Mouse (Mus musculus) small intestine, adult 2 months (tissue): Measurements from ENCODE around the gene Ankrd13d. TPM values are rescaled to one million over a fixed set of nuclear protein-coding genes. Genes with fewer than 3 reads are reported as not detected.

Experiments
- H3K27ac ChIP-seq: fragments of 200-500 bp; 2 replicates; pipeline ENCODE4 v1.5.1; 2012; ENCODE audit warnings: low read depth, low read length, control low read depth, inconsistent platforms; ENCODE audit not compliant: insufficient read depth
- H3K27me3 ChIP-seq: fragments of 200-500 bp; 2 replicates; pipeline ENCODE4 v1.6.1; 2012; ENCODE audit warnings: mild to moderate bottlenecking, moderate library complexity, low read length, inconsistent platforms; ENCODE audit not compliant: control insufficient read depth, insufficient read depth
- H3K36me3 ChIP-seq: fragments of 200-500 bp; 2 replicates; pipeline ENCODE4 v1.6.1; 2012; ENCODE audit warnings: mild to moderate bottlenecking, low read length, control low read depth, inconsistent platforms; ENCODE audit not compliant: control insufficient read depth, insufficient read depth
- H3K4me1 ChIP-seq: fragments of 200-500 bp; 2 replicates; pipeline ENCODE4 v1.6.1; 2012; ENCODE audit warnings: low read length, inconsistent platforms, mixed read lengths; ENCODE audit not compliant: control insufficient read depth, insufficient read depth, insufficient read length
- H3K4me3 ChIP-seq: fragments of 200-500 bp; 2 replicates; pipeline ENCODE4 v1.5.1; 2012; ENCODE audit warnings: low read depth, mild to moderate bottlenecking, control low read depth, inconsistent platforms, low read length, moderate library complexity
- CTCF ChIP-seq: fragments of 200-500 bp; IDR thresholded peaks from 2 replicates; pipeline ENCODE4 v1.5.1; 2012; ENCODE audit warnings: low read depth, mild to moderate bottlenecking, control low read depth, inconsistent platforms, low read length, moderate library complexity, mixed read lengths; ENCODE audit not compliant: insufficient replicate concordance, insufficient read length; ENCODE audit errors: extremely low read depth
- POLR2A ChIP-seq: fragments of 200-500 bp; IDR thresholded peaks from 2 replicates; pipeline ENCODE4 v1.6.1; 2012; ENCODE audit warnings: low read depth, mild to moderate bottlenecking, control low read depth, inconsistent platforms, low read length, moderate library complexity
- WGBS: fragments of 180-500 bp; shearing (Covaris S2); methylation state at CpG from one replicate; pipeline ENCODE4 v1.1.7; 2018; 5-methylcytosine and 5-hydroxymethylcytosine counted together
- polyA plus RNA-seq: library from polyadenylated mRNA; depleted of rRNA; stranded (reverse); fragments of >200 nt; gene quantifications from 2 replicates; pipeline ENCODE4 v1.2.3, GENCODE M21; 2012

The Ankrd13d gene
- polyA plus RNA-seq, 1 experiment: 1.1 TPM

- 68% methylated on average over 11 of the region's 11 CpGs for WGBS
- Histone ChIP-seq H3K36me3 (no peaks in the 10 kb centered on the region), H3K27ac (peak overlapping the region; percentile 89), H3K27me3 (no peaks in the 10 kb centered on the region), H3K4me1 (peaks cover 53% of the 10 kb centered on the region), H3K4me3 (no peak overlapping the region)
- TF ChIP-seq POLR2A (no peak), CTCF (no peak)
Observed at GRCm38 (mm10) chr19:4300852-4301734, 18.2 kb upstream of the Ankrd13d start.

- Histone ChIP-seq H3K27ac (peak overlapping the region; percentile 89), H3K27me3 (no peaks in the 10 kb centered on the region), H3K4me1 (peaks cover 53% of the 10 kb centered on the region), H3K36me3 (no peaks in the 10 kb centered on the region), H3K4me3 (no peak overlapping the region)
- TF ChIP-seq POLR2A: no peak
- no peak for TF ChIP-seq CTCF
- 23% methylated on average over 7 of the region's 7 CpGs for WGBS
Observed at GRCm38 (mm10) chr19:4300271-4300704, 17.4 kb upstream of the Ankrd13d start.

GRCm38 (mm10) chr19:4299574-4300270 lies 16.8 kb upstream of the Ankrd13d start:
- no peaks in the 10 kb centered on the region for H3K27me3 ChIP-seq
- peak overlapping the region; percentile 89 for H3K27ac ChIP-seq
- H3K4me3 ChIP-seq: no peak overlapping the region
- no peak for TF ChIP-seq POLR2A
- TF ChIP-seq CTCF: no peak
- no peaks in the 10 kb centered on the region; the same call in 1 of the 2 replicates for H3K36me3 ChIP-seq
- 69% methylated on average over 6 of the region's 6 CpGs for WGBS
- peaks cover 54% of the 10 kb centered on the region for H3K4me1 ChIP-seq

GRCm38 (mm10) chr19:4299126-4299525 lies 16.2 kb upstream of the Ankrd13d start:
- WGBS: 80% methylated on average over 7 of the region's 7 CpGs

GRCm38 (mm10) chr19:4298322-4299121 lies 15.6 kb upstream of the Ankrd13d start:
- TF ChIP-seq POLR2A (no peak), CTCF (no peak)
- no peaks in the 10 kb centered on the region for H3K27me3 ChIP-seq
- H3K36me3 ChIP-seq: no peaks in the 10 kb centered on the region; the same call in 1 of the 2 replicates
- peak overlapping the region; percentile 61 for H3K27ac ChIP-seq
- H3K4me1 ChIP-seq: peaks cover 51% of the 10 kb centered on the region
- no peak overlapping the region for H3K4me3 ChIP-seq
- WGBS: 83% methylated on average over 17 of the region's 17 CpGs

More at GRCm38 (mm10) chr19:4299126-4299525, 16.2 kb upstream of the Ankrd13d start:
- TF ChIP-seq POLR2A: no peak
- no peak for TF ChIP-seq CTCF
- no peaks in the 10 kb centered on the region; the same call in 1 of the 2 replicates for H3K36me3 ChIP-seq
- H3K4me3 ChIP-seq: no peak overlapping the region
- H3K27ac ChIP-seq: peak overlapping the region; percentile 61
- no peaks in the 10 kb centered on the region for H3K27me3 ChIP-seq
- peaks cover 51% of the 10 kb centered on the region for H3K4me1 ChIP-seq

- TF ChIP-seq CTCF: no peak
- no peak for TF ChIP-seq POLR2A
- H3K27ac ChIP-seq: peak overlapping the region; percentile 24
Observed at GRCm38 (mm10) chr19:4297851-4298250, 14.9 kb upstream of the Ankrd13d start.

GRCm38 (mm10) chr19:4296611-4297010 lies 13.7 kb upstream of the Ankrd13d start:
- Histone ChIP-seq H3K4me3 (no peak overlapping the region), H3K4me1 (peaks cover 42% of the 10 kb centered on the region), H3K27ac (no peak overlapping the region), H3K27me3 (no peaks in the 10 kb centered on the region), H3K36me3 (peaks cover 13% of the 10 kb centered on the region)
- TF ChIP-seq POLR2A (no peak), CTCF (no peak)
- WGBS: 77% methylated on average over 2 of the region's 2 CpGs

More at GRCm38 (mm10) chr19:4297851-4298250, 14.9 kb upstream of the Ankrd13d start:
- Histone ChIP-seq H3K36me3 (peaks cover under 1% of the 10 kb centered on the region; the same call in 1 of the 2 replicates), H3K4me1 (peaks cover 49% of the 10 kb centered on the region), H3K4me3 (no peak overlapping the region), H3K27me3 (no peaks in the 10 kb centered on the region)
- WGBS: 66% methylated on average over 5 of the region's 5 CpGs
